Mouse (Mus musculus) midbrain, embryonic 14.5 days (tissue): ENCODE data around the gene Ier5. TPM values are rescaled to one million over a fixed set of nuclear protein-coding genes. Genes with fewer than 3 reads are reported as not detected.

ENCODE experiments used
- ATAC-seq: fragments of 200-750 bp; cut with Nextera tagmentation; 2 replicates; pipeline ENCODE4 v1.8.0; 2017; ENCODE audit warnings: moderate number of reproducible peaks, moderate library complexity; ENCODE audit not compliant: low FRiP score, low TSS enrichment
- DNase-seq: peaks from one replicate; pipeline ENCODE4 v3.0.0-alpha.2; 2015
- H3K27ac ChIP-seq: fragments of 300-500 bp; sonication (generic); replicated peaks from 2 replicates; pipeline ENCODE4 v1.5.1; 2014; ENCODE audit warnings: mild to moderate bottlenecking, low read depth, low read length, moderate library complexity
- H3K27me3 ChIP-seq: fragments of 300-500 bp; sonication (generic); 2 replicates; pipeline ENCODE4 v1.6.1; 2014; ENCODE audit warnings: low read length, control low read depth, mixed read lengths; ENCODE audit not compliant: control insufficient read depth, insufficient read depth
- H3K36me3 ChIP-seq: fragments of 300-500 bp; sonication (generic); 2 replicates; pipeline ENCODE4 v1.6.1; 2014; ENCODE audit warnings: low read length, control low read depth; ENCODE audit not compliant: control insufficient read depth, insufficient read depth
- H3K4me1 ChIP-seq: fragments of 300-500 bp; sonication (generic); 2 replicates; pipeline ENCODE4 v1.6.1; 2014; ENCODE audit warnings: mild to moderate bottlenecking, antibody characterized with exemption, low read length, control low read depth; ENCODE audit not compliant: control insufficient read depth, insufficient read depth
- H3K4me2 ChIP-seq: fragments of 300-500 bp; sonication (generic); 2 replicates; pipeline ENCODE4 v1.6.1; 2014; ENCODE audit warnings: mild to moderate bottlenecking, low read length, moderate library complexity
- H3K4me3 ChIP-seq: fragments of 300-500 bp; sonication (generic); replicated peaks from 2 replicates; pipeline ENCODE4 v1.5.1; 2014; ENCODE audit warnings: low read depth, low read length
- H3K9ac ChIP-seq: fragments of 300-500 bp; sonication (generic); replicated peaks from 2 replicates; pipeline ENCODE4 v1.6.1; 2014; ENCODE audit warnings: mild to moderate bottlenecking, low read length, moderate library complexity
- H3K9me3 ChIP-seq: fragments of 300-500 bp; sonication (generic); 2 replicates; pipeline ENCODE4 v1.6.1; 2016; ENCODE audit warnings: low read length, control low read depth, mixed read lengths; ENCODE audit not compliant: control insufficient read depth
- WGBS: fragments of 180-500 bp; shearing (Covaris S2); extraction: QIAGEN DNeasy Blood & Tissue Kit; methylation state at CpG from one replicate; pipeline ENCODE4 v1.1.7; 2014; 5-methylcytosine and 5-hydroxymethylcytosine counted together
- polyA plus RNA-seq: library from polyadenylated mRNA; unstranded; fragments of >200 nt; fragmentation: Nextera tagmentation; extraction: Ambion mirVana; gene quantifications from 2 replicates; pipeline ENCODE4 v1.2.1, GENCODE M21; 2014

Ier5 gene
- polyA plus RNA-seq, 1 experiment from 2014 or later: 13.4 TPM

DNA sequence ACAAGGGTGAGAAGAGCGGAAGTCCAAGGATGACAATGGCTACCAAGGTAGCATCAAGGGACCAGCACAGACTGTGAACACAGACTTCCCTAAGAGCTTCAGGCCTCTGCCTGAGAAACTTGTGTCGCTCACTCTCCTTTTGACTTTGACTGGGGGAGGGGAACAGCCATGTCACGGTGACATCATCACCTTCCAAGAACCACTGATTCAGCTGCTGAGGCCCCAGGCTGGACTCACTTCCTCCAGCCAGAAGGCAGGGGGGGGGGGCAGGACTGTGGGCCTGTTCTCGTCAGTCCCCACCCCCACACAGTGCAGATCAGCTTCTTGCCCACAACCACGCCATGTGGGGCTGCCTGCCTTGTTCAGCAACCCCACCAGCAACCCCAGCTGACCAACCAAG is 49.3 kb downstream of the Ier5 start:
- Histone ChIP-seq H3K4me2 (no peak overlapping the region), H3K27ac (no peak overlapping the region), H3K4me3 (no peak overlapping the region), H3K4me1 (peaks cover 24% of the 10 kb centered on the region), H3K9me3 (no peaks in the 10 kb centered on the region), H3K36me3 (no peaks in the 10 kb centered on the region), H3K27me3 (no peaks in the 10 kb centered on the region), H3K9ac (no peak overlapping the region)
- 0 out of 2 replicates have a peak, but pooled peaks have one; percentile 32 for ATAC-seq
- peak; percentile 20 for DNase-seq
- WGBS: 41% methylated on average over 5 of the region's 5 CpGs

DNA sequence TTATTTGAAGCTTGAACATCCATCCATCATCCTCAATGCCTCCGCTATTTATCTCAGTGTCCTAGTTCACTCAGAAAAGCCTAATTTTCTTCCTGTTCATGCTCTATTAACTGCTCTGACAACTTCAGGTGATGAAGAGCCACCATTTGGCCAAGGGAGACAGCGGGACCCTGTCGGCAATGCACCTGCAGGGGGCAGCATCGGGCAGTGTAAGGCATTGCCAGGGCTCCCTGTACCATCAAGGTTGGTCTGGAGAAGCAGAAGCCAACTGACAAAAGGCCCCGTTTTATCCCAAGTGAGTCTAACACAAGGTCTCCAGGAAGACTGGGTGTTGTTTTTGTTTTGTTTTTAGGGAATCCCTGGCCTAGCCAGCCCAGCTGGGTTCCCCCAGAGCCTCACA is 50.5 kb downstream of the Ier5 start:
- peak; percentile 77; the same call in 1 of the 2 replicates for ATAC-seq
- Histone ChIP-seq H3K27me3 (no peaks in the 10 kb centered on the region), H3K4me3 (no peak overlapping the region), H3K27ac (no peak overlapping the region), H3K4me1 (peaks cover 24% of the 10 kb centered on the region), H3K9ac (no peak overlapping the region), H3K4me2 (no peak overlapping the region), H3K36me3 (no peaks in the 10 kb centered on the region), H3K9me3 (no peaks in the 10 kb centered on the region)
- DNase-seq: peak; percentile 96
- 6% methylated on average over 5 of the region's 5 CpGs for WGBS

Other genes with a start within 250 kb of the Ier5 start
- gene Cacna1e, start 215.1 kb downstream of the Ier5 start, polyA plus RNA-seq: 16.8 and 19.2 TPM in 2 replicates
- 0.47 and 1.1 TPM in 2 replicates for gene Mr1, start 47.2 kb upstream of the Ier5 start, polyA plus RNA-seq
- gene Stx6, start 59.1 kb upstream of the Ier5 start, polyA plus RNA-seq: 121 and 124 TPM in 2 replicates
- gene BC034090, start 144.8 kb upstream of the Ier5 start, polyA plus RNA-seq: 3.4 and 3.5 TPM in 2 replicates